Mouse (Mus musculus) Muller cell, postnatal 12 days (primary cell): ENCODE results near the gene Thy1.

Experiments used
- DNase-seq: peaks from one replicate; pipeline ENCODE4 v3.0.0-alpha.2; 2015; ENCODE audit errors: inconsistent ontology term

Gene Thy1

GRCm38 (mm10) chr9:44033957-44034727 is 9.0 kb upstream of the Thy1 start:
- no peak for DNase-seq

- DNase-seq, result no peak
Measured at GRCm38 (mm10) chr9:44037106-44037505, 6.1 kb upstream of the Thy1 start.

- peak; percentile 67 for DNase-seq
Measured at GRCm38 (mm10) chr9:44041511-44042395, 1.4 kb upstream of the Thy1 start.

GRCm38 (mm10) chr9:44042396-44042680 is 846 bp upstream of the Thy1 start:
- DNase-seq, result no peak

- no peak for DNase-seq
Measured at GRCm38 (mm10) chr9:44043708-44044425, 683 bp downstream of the Thy1 start.

GRCm38 (mm10) chr9:44044426-44045157 is 1.4 kb downstream of the Thy1 start:
- DNase-seq, result no peak

GRCm38 (mm10) chr9:44045158-44045883 is 2.1 kb downstream of the Thy1 start:
- DNase-seq, result no peak

- DNase-seq, result no peak
Measured at GRCm38 (mm10) chr9:44045884-44046272, 2.7 kb downstream of the Thy1 start.

- no peak for DNase-seq
Measured at GRCm38 (mm10) chr9:44046426-44046825, 3.2 kb downstream of the Thy1 start.

- DNase-seq, result no peak
Measured at GRCm38 (mm10) chr9:44047071-44047470, 3.9 kb downstream of the Thy1 start.

GRCm38 (mm10) chr9:44047571-44048490 is 4.6 kb downstream of the Thy1 start:
- no peak for DNase-seq

- DNase-seq, result no peak
Measured at GRCm38 (mm10) chr9:44048541-44049380, 5.6 kb downstream of the Thy1 start.

- DNase-seq, result no peak
Measured at GRCm38 (mm10) chr9:44049381-44050165, 6.4 kb downstream of the Thy1 start.

GRCm38 (mm10) chr9:44052855-44053254 is 9.7 kb downstream of the Thy1 start:
- no peak for DNase-seq

- DNase-seq, result no peak
Measured at GRCm38 (mm10) chr9:44053936-44054335, 10.8 kb downstream of the Thy1 start.

- no peak for DNase-seq
Measured at GRCm38 (mm10) chr9:44058606-44059005, 15.4 kb downstream of the Thy1 start.

GRCm38 (mm10) chr9:44065177-44065576 is 22.0 kb downstream of the Thy1 start:
- no peak for DNase-seq

- peak; percentile 100 for DNase-seq
Measured at GRCm38 (mm10) chr9:44066785-44067225, 23.6 kb downstream of the Thy1 start, which contains the start of gene Usp2. Gene Usp2, plus strand, starts transcription at chr9:44067021.
